Mouse (Mus musculus) layer of hippocampus, adult 8-10 months (tissue): ENCODE data around the gene Tmem39a. TPM values are rescaled to one million over a fixed set of nuclear protein-coding genes. Genes with fewer than 3 reads are reported as not detected.
A peak's percentile ranks its signal among the peaks of the same experiment; 100 is the strongest.

Experiments
- DNase-seq, 2 experiments: peaks; one replicate each; pipeline ENCODE4 v3.0.0; 2022; ENCODE audit warnings: low spot score in 2 of 2
- total RNA-seq, 4 experiments: library from RNA; stranded (reverse); gene quantifications; 2 replicates each; pipeline ENCODE4 v1.2.4; 2022

The Tmem39a gene
- 10 to 100 TPM; 23.5 to 31.2 (median 28.1) TPM for total RNA-seq

DNA sequence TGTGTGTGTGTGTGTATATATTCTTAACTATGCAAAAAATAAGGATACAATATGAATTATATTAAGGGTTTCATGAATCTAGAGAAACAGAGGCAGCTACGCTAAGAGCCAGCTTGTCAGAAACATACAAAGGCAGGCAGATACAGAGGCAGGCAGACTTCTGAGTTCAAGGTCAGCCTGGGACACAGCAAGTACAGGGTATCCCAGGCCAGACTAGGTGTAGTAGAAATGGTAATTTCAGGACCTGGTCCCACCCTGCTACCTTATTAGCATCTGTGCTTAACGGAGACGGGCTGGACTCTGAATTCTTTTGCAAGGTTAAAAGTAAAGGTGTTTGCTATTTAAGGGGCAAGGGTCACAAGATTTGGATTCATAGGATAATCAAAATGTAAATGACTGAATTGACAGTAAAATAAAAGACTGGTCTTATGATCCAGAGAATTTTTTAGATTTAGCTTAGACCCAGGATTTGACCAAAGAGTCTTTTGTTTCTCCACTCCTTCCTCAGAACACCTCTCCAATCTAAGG is at the start of gene Tmem39a:
Gene Tmem39a (plus strand): TSS at position 478 of the 528 bp plus-strand sequence.
- DNase-seq, result no peak

DNA sequence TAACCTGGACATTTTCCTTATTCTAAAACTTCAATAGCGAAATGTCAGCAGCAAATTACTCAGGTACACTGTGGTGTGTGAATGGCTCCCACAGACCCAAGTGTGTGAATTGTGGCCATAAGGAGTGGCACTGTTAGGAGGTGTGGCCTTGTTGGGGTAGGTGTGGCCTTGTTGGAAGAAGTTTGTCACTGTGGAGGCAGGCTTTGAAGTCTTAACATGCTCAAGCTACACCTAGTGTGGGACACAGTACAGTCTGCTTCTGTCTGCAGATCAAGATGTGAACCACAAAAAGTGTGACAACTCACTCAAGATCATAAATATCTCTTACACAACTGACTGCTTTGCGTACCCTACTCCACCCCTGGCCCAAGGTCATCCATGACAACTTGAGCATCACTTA is 47.7 kb upstream of the Tmem39a start:
- no peak for DNase-seq

DNA sequence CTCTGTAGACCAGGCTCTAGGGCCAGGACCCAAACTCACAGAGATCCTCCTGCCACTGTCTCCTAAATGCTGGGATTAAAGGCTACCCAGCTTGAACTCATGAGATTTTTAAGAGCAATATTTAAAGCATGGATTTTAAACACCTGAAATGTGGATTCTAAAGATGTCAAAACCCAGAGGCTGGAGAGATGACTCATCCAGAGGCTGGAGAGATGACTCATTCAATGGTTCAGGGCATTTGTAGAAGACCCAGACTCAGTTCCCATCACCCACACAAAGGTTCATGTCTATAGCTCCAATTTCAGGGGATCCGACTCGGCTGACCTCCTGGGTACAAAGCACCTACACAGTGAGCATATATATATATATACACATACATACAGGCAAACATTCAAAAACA is 39.4 kb upstream of the Tmem39a start:
- no peak for DNase-seq

DNA sequence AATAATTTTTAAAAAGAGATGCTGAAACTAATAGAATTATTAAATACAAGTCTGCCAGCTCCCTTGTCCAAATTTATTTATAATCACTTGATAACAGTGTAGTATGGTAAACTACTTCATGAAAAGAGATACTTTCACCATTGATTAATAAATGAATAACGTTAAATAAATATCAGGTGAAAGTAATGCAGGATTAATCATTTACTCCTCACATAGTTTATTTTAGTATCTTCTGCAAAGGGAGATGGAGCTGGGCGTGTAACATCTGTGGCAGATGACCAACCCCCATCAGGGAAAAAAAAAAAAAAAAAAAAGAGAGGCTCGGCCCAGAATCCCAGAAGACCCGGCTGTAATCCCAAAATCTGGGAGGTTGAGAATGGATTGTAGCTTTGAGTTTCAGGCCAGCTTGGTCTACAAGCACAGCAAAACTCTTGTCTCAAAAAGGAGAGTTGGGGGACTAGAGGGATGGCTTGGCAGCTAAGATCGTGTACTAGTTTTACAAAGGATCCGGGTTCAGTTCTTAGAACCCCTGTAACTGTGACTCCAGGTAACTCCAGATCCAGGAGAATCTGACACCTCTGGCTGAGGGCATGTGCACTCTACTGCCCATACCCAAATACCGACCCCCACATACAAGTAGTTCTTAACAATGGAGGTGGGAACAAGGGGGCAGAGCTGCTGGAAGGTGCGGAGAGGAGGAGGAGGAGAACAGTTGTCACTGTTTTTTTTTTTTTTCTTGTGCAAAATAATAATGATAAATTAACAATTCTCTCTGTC is 37.1 kb upstream of the Tmem39a start:
- DNase-seq, result no peak

GRCm38 (mm10) chr16:38522129-38523084 is 36.1 kb upstream of the Tmem39a start, which contains the start of gene Timmdc1:
Gene Timmdc1 (minus strand): TSS chr16:38522663.
- DNase-seq, result peak; percentile 94 to 95

GRCm38 (mm10) chr16:38526264-38526663 is 32.2 kb upstream of the Tmem39a start:
- no peak for DNase-seq

DNA sequence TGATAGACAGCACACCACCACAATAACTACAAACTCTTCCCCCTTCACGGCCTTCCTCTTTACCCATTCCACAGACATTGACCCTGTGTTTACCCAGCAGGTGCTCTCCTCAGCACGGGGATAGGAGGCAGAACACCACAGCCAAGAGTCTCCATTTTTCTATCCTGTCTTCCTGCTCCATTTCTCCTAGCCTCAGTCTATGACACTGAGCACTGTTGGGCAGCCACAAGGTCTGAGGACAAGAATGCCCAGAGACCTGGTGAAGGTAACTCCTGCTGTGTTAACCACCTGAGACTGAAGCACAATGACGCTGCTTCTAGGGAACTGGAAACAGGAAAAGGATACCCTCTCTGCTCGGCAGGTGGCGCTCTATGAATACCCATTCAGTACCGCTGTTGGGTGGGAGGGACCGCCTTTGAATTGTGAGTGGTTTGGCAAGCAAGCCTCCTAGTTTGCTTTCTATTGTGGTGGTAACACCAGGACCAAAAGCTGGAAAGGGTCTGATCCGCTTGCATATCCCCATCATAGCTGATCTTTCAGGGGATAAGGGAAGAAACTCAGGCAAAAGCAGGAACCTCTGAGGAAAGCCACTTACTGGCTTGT is 21.9 kb upstream of the Tmem39a start:
- DNase-seq, result peak; percentile 63 to 77

DNA sequence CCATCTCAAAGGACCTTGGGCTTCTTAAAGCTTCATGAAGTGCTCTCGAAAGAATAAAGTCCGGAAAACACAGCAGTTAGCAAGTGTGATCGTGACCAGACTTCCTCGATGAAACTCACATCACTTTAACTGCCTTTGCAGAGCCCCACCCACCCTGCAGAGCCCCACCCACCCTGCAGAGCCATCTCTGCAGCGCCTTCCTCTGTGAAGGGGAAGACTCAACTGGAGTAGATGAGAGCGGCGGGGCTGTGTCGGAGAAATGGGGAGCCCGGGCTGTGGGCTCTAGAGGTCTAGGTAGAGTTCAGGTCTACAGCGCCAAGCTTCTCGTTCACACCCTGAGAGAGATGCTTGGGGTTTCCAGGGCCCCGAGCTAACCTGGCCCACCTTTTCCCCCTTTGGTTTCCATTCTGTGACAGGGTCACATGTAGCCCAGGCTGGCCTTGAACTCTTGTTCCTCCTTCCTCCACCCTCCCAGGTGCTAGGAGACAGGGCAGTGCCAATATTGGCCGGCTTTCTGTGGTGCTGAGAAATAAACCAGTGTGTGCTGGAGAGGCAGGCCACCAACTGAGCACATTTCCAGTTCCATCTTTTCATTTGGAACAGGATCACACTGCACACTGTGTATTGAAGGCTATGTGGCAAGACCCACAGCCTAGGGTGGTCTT is 19.6 kb upstream of the Tmem39a start:
- DNase-seq, result no peak

GRCm38 (mm10) chr16:38548000-38548399 is 10.5 kb upstream of the Tmem39a start:
- no peak for DNase-seq

GRCm38 (mm10) chr16:38549479-38550396 is 8.8 kb upstream of the Tmem39a start, which contains the start of gene Poglut1:
Gene Poglut1 (minus strand): TSS chr16:38550258.
- DNase-seq, result peak; percentile 71 to 82

GRCm38 (mm10) chr16:38555988-38556387 is 2.5 kb upstream of the Tmem39a start:
- DNase-seq, result peak in 1 of 2 experiments; percentile 52

DNA sequence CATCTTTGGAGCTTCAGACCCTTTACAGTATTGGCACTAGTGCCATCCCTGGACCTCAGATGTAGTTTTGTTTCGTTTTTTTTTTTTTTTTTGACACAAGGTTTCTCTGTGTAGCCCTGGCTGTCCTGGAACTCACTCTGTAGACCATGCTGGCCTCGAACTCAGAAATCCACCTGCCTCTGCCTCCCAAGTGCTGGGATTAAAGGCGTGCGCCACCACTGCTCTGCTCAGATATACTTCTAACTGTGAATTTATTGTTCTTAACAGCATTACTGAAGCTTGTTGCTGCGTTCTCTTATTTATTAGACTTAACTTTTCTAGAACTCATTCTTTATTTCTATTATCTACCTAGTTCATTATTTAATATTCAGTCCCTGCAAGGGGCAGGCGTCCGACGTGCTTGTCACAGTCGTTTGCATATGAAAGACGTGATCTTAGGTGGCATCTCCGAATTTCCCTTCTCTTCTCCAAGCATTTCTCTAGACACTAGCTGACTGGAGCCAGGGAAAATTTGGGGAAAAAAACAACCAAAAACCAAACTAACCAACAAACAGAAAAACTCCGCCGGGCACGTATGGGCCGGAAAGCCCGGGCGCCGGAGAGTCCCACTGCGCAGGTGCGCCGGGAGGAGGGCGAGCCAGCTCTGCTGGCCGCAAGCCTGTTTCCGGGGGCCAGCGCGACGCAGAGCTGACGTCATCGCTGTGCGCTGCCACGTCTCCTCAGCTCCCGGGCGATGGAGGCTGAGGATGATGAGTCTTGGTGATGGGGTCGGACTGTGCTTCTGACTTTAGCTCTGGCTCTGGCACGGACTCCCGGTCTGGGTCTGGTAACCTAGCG is 3.9 kb downstream of the Tmem39a start:
- peak; percentile 91 to 96 for DNase-seq

- no peak for DNase-seq
Observed at GRCm38 (mm10) chr16:38562968-38563327, 4.5 kb downstream of the Tmem39a start.

DNA sequence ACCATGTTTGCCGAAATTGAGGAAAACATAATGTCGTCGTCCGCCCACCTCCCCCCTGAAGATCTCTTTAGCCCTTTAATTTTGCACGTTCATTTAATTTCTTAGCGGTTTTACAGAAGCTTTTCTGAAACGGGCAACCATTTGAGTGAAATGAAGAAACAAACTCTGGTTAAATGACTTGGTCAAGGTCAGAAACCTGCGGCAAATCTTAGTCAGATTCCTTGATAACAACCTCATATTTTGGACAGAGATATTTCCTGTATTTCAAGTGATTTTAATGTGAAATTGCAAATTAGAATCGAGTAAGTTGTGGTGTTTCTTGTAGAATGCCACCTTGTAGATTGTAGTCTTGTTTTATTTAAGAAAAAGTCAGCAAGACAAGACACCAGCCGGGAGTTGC is 5.0 kb downstream of the Tmem39a start:
- DNase-seq, result no peak

DNA sequence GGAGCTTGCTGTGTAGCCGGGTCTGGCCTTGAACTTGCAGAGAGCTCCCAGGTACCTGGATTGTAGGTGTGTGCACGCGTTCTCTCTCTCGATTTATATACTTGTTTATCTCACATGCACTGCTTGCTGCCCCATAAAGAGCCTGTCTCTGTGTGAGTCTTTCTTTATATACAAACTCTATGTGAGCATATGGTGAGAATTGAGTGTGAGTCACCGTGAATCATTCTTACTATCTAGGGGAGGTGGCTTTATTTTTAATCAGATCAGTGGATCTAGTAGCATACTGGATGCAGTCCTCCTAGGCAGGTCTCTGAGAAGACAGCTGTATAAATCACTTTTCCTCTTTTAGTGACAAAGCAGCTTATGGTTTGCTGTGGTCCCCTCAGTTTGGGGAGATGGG is 9.7 kb downstream of the Tmem39a start:
- DNase-seq, result no peak

DNA sequence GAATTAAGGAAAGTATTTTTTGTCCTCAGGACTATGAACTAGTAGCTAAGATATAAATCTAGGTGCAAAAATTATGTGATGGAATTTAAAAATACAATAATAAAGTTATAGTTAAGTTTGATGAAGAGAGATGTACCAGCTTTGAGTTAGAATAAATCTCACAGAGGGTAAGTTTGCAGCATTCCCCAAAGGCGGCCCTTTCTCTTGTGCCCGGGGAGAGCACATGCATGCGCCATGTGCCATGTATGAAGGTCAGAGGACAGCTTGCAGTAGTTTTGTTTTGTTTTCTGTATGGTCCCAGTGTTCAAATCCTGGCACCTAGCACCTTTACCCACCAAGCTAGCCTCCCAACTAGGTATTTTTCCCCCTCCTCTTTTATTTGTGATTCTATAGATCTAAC is 13.0 kb downstream of the Tmem39a start:
- DNase-seq, result no peak

DNA sequence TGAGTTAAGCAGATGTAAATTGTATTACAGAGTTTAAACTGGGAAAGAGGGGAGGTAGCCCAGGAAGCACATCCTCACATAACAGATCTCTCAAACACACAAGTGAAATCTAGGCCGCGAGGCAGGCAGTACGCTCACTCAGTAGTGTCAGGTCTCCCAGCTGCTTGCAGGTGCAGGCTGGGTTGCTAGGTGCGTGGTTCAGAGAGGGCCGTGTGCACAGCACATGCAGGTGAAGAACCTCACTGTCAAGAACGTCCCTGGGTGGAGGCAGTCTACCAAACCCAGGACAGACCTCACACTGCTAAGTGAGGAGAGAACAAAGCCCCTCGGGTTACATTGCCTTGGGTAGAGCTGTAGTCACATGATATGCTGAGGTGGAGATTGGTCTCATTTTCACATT is 26.3 kb downstream of the Tmem39a start:
- no peak for DNase-seq

DNA sequence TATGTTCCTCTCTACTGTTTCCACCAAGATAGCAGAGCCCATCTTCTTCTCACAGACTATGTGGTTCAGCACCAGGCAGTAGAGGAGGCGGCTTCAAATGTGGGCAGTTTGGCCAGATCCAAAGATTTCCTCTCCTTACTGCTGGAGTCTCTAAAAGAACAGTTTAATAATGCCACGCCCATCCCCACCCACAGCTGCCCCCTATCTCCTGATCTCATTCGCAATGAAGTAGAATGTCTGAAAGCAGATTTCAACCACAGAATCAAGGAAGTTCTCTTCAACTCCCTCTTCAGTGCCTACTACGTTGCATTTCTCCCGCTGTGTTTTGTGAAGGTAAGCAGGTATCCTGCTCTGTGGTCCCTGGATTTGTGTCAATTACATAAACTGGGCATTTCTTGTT is 26.7 kb downstream of the Tmem39a start:
- no peak for DNase-seq

DNA sequence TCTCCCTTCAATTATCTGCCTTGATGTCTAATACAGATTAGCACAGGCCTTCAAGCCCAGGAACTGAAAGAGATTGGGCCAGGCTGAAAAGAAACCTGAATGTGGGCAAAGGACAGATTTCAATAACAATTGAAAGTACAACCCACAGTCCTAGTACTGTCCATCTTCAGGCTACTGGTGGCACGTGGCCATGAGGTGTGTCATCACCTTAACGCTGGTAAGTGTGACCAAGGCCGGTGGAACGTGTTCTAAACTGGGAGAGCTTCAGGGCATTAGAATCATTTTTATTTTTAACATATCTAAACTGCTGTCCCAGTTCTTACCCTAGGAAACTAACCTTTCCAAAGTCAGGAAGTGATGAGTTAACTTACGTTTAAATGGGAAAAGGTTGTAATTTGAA is 28.7 kb downstream of the Tmem39a start:
- DNase-seq, result no peak
